Mouse (Mus musculus) cerebellum, adult (tissue): ENCODE data around the gene Lss.

Experiments used
- ATAC-seq: cut with Nextera tagmentation; 2 replicates; pipeline ENCODE4 v1.9.2; 2017; ENCODE audit warnings: mild to moderate bottlenecking, moderate library complexity, mixed read lengths; ENCODE audit not compliant: insufficient number of reproducible peaks, low FRiP score, low TSS enrichment

The Lss gene

DNA sequence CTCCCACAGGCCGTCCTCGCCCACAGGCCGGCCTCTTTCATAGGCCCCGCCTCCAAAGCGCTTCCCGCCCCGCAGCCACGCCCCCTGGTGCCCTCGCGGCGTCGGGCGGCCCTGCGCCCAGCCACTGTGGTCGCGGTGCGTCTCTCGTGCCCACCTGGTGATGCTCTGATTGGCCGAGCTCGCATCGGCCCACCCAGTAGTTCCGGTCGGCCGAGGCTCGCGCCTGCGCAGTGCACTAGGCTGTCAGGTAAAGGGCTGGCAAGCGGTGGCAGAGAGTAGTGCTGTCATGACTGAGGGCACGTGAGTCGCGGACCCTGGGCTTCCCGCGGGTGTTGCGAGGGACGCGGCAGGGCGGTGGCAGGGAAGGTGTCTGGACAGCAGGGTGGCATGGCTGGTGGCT, at the start of gene Lss:
Lss (plus strand) TSS at position 214 of the 400 bp plus-strand sequence.
- ATAC-seq, result peak; percentile 98

DNA sequence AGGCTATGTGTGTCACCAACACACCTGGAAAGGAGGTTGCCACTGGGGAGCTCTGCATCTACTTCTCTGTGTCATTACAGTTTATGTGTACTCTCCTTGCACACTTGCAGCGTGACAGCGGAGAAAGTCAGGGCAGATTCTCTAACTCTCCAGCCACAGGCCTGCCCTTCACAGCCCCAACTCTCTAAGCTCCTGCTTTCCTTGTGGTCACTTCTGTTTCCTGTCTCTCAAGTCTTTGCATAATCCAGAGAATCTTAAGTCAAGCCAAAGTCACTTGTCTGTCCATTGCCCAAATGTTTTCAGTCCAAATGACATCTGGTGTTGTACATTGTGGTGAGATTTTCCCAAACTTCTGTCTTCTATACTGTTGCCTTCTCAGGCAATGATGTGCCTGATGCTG, 45.1 kb upstream of the Lss start:
- no peak for ATAC-seq

DNA sequence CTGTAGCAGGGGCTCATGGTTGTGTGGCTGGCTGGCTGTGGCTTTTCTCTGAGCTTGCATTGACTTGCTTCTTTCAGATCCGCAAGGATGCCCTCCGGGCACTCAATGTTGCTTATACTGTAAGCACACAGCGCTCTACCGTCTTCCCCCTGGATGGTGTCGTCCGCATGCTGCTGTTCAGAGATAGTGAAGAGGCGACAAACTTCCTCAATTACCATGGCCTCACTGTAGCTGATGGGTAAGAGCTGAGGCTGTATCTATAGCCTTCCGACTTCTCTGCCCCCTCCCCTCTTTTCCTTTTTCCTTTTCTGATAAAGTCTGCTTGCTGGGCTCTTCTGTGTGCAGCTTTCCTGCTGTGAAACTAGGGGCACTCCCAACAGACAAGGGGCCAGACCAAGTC, 43.1 kb upstream of the Lss start:
- no peak for ATAC-seq

DNA sequence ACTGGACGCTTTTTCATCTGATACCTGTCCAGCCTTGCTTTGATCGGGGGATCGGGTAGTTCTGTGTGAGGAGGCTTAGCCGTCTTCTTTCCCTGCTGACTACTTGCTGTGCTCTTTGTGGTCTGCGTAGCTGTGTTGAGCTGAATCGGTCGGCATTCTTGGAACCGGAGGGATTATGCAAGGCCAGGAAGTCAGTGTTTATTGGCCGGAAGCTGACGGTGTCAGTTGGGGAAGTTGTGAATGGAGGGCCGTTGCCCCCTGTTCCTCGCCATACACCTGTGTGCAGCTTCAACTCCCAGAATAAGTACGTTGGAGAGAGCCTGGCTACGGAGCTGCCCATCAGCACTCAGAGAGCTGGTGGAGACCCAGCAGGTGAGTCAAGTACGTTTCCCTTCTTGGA, 42.2 kb upstream of the Lss start:
- no peak for ATAC-seq

DNA sequence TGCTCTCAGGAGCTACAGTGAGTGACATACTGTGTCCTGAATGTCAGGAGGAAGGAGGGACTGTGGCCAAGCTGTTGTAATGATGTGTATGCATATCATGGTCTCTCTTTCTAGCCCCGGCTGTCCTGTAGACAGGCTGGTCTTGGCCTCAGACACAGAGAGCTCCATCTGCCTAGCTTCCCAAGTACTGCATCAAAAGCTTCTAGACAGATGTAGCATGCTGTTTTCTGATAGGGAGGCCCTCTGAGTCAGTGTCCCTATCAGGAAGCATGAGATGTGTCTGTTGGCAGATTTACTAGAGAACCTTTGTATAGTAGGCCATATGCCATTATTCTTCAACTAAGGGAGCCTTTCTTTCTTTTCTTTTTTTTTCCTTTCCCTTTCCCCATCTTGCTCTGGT, 37.9 kb upstream of the Lss start:
- no peak for ATAC-seq

DNA sequence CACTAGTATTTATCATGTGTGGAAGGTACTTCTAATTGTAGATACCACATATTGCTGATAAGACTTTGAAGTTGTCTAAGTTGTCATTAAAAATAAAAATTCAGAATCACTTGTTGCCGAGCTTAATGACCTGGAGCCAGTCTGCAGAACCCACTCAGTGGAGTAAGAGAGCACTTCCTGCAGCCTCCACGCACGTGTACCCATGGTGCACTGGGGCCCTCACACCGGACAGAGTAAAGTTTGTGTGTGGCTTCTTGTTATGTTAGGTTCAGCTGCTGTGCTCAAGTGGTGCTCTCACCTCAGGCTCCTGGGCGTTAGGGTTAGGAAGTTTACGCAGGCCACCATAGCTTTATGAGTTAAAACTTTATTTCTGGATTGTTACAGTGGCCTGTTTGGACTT, 35.9 kb upstream of the Lss start:
- no peak for ATAC-seq

DNA sequence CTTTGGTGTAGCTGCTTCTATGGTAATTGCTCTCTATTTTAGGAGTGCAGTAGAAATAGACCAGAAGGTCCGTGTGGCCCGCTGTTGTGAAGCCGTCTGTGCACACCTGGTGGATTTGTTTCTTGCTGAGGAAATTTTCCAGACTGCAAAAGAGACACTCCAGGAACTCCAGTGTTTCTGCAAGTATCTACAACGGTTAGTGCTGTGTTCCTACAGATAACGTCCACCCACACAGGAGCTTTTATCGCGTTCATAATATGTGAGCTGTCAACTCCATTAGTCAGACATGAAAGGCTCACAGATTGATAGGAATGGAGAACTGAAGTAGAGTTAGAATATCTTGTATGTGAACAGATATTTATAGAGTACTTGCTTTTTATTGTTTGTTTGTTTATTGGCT, 35.0 kb upstream of the Lss start:
- no peak for ATAC-seq

DNA sequence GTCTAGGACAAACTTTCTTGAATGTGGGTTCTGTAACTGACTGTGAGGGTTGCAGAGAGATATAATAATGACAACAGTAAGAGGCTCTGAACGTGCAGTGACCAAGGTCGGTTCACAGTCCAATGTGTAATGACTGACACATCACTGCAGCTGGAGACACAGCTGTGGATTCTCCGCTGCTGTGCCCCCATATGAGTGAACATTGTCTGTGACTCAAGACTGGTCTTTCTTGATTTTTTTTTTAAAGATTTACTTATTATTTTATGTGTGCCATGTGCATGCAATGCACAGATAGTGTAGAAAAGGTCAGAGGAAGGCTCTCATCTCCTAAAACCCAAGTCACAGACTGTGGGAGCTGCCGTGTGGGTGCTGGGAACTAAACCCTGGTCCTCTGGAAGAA, 33.9 kb upstream of the Lss start:
- ATAC-seq, result no peak

DNA sequence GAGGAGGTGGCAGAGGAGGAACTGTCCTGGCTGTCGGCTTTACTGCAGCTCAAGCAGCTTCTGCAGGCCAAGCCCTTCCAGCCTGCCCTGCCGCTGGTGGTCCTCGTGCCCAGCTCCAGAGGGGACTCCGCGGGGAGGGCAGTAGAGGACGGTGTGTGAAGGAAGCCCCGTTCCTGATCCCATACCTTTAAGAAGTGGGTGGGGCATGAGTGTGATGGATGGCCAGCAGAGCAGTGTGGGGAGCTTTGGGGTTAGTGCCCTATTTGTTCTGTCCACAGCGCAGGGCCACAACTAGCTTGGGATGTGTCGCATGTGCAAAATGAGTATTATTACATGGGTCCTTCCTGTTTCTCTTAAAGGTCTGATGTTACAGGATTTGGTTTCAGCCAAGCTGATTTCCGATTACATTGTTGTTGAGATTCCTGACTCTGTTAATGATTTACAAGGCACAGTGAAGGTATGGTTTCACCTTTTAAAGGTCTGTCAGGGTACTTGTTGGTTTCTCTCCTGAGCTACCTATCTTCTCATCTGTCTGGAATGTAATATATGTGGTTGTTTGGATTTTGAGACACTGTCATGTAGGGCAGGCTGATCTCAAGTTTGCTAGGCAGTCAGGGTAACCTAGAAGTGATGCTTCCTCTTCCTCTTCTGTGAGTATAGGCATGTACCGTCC, 27.0 kb upstream of the Lss start:
- ATAC-seq, result no peak

DNA sequence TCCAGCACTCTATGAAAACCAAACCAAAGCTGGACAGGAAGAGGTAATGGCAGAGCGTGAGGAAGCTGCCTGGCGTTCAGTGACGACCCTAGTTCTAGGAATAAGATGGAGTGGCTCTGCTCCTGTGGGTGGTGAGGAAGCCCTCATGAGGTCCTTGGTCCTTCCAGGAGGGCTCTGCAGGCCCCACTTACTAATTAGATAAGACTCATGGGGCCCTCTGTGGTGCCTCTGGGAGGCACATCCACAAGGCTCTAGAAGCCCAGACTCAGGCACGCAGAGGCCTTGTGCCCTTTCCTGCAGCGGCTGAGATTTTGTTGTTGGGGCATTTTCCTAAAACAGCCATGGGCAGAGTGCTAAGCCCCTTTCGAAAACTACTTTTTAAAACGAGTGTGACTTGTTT, 25.5 kb upstream of the Lss start:
- ATAC-seq, result no peak

DNA sequence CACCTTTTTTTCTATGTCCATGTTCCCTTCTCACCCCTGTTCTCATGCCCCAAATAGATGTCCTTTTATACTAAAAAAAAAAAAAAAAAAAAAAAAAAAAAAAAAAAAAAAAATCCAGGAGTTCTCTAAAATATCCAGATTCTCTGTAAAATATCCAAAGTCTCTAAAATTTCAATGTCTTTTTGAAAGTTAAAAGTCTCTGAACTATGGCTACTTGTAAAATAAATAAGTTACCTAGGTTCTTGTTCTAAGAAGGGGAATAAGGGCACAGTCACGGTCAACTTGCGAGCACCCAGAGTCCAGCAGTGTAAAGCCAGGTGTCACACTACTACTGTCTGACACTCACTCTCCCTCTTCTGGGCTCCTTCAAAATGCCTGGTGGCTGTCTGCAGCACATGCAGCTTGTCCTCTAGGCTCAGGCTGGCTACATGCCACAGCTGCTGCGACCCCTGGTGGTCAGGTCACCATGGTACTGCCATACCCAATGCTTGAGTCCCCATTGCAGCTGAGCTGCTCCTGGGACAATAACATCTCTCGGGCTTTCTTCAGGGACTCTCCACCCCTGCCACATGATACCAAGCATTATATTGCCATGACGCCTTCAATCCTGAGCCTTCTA, 18.3 kb upstream of the Lss start:
- ATAC-seq, result no peak

DNA sequence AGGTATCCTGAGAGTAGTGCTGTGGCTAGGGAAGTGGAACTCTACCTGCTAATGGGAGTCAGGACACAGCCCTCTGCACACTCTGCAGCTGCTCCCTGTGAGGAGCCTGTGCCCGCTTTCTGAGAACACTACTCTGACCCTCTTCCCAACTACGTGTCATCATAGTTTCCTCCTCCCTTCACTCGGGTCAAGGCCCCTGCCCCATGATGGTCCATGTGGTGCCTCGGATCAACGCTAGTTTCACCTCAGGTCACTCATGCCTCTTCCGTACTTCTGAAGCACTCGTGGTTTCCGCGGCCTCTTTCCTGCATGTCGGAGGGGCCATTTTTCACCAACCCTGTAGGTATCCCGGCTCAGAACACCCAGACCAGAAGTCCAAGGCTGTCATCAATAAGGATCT, 466 bp upstream of the Lss start:
- ATAC-seq, result peak; percentile 59; the same call in 1 of the 2 replicates

DNA sequence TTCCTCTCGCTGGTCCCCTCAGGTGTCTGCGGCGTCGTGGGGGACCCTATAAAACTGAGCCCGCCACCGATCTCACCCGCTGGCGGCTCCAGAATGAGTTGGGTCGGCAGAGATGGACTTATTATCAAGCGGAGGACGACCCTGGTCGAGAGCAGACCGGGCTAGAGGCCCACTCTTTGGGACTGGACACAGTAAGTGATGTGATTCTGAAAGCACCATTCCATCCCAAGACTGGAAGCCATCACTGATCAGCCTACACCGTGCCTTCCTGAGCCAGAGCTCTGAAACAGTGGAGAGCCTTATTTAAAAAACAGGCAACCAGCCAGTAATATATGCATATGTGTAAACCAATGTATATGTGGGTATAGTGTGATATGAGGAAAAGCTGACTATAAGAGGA, 440 bp downstream of the Lss start:
- ATAC-seq, result peak; percentile 29

DNA sequence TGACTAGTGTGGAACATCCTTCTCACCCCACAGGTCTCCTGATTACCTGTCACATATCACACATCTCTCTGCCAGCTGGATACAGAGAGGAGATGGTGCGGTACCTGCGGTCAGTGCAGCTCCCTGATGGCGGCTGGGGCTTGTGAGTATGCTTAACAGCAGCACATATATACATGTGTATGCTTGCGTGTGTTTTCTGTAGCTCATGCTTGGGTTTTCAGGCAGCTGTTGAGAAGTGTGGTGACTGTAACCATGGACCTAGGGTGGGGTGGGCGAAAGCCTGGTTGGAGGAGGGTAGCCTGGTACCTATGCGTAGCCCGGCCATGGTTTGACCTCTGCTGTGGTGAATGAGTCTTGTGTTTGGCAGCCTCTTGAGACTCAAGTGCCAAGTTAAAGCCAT, 4.1 kb downstream of the Lss start:
- no peak for ATAC-seq

DNA sequence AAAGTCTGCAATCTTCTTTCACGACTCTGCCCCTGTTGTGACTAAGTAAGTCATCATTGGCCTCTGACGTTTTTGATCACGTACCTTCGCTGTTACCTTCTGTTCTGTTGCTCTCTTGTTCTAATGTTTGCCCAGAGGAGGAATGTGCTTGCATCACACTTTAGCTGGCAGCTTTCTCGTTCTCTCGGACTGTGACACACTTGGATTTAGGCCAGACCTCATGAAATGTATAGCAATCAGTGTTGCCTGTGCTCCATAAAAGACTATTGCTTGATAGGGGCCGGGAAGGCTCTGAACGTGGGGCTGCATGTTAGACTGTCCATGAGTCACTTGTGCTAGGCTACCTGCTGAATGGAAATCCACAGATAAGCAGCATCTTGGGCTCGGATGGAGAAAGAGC, 6.2 kb downstream of the Lss start:
- no peak for ATAC-seq

DNA sequence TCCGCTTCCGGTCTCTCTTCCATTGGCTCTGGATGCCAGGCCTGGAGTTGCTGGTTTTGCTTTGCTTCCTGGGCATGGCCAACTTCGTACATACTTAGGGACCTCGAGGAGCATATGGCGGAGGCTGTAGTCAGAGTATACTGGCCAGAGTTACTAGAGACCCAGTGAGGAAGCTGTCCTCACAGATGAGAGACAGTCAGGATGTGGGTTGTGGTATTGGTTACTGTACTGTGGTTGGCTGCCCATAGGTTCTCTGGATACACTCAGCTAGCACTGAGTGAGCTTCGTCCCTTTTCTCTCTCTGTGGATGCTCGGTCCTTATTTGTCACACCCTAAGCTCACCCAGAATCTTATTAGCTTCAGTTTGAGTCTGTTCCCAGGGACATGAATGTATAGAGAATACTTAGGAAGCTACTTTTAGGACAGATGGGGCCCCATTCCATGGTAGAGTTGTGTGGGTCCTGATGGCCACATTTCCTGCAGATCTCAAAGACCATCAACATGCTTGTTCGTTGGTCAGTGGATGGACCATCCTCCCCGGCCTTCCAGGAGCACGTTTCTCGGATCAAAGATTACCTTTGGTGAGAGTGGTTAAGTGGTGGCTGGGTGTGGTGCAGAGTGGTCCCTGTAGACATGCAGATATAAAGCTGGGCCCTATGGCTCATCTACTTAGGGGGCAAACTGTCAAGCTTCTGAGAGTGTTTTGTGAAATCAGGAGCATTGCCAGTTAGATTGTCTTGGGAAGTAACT, 10.1 kb downstream of the Lss start:
- ATAC-seq, result no peak

DNA sequence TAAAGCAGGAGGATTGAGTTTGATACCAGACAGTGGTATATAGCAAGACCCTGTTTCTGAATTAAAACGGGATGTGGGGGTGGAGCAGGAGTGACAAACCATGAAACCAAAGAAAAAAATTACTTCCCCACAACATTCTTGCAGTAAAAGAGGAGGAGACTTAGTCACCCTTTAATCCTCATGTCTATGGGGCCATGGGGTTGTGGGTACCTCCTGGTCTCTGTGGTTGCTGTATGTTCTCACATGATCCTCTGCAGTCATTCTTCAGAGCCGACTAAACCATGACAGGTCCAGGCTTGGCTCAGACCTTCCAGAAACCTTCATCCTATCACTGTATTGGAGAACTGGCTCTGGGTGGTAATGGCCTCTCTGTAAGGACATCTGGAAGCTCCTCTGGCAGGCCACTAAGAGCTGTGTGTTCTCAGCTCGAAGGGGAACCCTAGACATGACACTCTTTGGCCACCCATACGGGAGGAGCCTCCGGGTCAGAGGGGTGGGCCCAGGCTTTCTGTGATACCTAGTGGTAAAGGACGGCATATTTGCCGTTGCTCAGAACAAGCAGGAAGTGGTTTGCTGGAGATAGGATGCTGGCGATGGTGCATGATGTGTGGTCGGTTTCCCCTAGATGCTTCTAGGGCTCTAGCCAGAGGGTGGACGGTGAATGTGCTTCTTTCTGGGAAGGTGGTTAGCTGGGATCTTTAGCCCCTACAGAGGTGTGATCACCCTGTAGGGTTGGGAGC, 11.4 kb downstream of the Lss start:
- ATAC-seq, result no peak

DNA sequence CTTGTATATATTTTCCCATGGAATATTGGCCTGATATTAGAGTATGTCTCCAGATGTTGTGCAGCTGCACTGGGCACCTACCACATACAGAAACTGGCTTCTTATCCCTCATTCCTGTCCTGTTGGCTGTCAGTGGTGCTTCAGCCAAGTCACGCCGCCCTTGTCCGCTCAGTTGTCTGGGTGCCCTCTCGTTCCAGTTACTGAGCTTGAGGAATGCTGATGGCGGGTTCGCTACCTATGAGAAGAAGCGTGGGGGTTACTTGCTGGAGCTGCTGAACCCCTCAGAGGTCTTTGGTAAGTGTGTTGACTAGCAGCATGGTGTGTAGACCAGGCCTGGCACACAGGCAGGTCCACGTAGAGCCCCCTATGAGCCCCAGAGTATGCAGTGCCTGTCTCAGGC, 15.2 kb downstream of the Lss start:
- ATAC-seq, result no peak

DNA sequence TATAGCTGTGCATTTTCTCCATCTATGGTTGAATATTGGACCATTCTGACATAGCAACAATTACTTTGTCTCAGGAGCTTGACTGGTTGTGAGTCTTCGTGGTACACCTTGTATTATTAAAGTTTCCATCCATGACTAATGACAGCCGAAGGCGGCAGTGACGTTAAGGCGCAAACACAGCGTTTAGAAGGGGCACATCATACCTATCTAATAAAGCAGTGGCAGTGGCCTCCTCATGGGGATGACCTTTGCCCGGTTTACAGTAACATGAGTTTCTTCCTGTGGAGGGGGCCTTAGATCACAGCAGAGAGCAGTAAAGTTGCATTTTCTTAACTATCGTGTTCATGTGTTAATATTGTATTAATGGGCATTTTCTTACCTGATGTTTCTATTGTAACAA, 16.8 kb downstream of the Lss start:
- no peak for ATAC-seq

DNA sequence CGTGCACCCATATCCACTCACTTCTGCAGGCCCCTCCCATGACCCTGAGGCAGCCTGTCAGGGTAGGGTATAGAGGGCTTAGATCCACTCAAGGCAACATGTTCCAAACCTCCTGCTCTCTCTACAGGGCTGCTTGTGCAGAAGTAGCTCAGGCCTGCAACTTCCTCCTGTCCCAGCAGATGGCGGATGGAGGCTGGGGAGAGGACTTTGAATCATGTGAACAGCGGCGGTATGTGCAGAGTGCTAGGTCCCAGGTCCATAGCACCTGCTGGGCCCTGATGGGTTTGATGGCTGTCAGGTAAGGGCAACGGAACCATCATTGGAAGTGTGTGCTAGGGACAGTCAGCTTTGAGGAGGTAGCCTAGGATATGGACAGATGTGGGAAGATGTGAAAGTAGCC, 19.1 kb downstream of the Lss start:
- no peak for ATAC-seq

DNA sequence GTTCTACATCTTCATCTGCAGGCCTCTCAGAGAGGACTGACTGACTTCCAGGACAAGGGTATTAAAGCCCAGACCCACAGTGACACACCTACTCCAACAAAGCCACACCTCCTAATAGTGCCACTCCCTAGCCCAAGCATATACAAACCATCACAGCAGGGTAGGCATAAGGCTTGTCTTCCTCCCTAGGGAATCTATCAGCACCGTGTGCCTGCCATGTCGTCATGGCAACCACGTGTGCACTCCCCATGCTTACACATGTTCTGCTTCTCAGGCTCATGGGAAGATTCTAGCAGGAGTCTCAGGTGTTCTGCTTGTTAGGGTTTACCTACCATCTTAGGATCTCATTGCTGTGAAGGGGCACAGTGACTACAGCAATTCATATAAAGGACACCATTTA, 20.2 kb downstream of the Lss start:
- no peak for ATAC-seq
